Mouse (Mus musculus): ENCODE measurements around the gene Snx27. TPM values are rescaled to one million over a fixed set of nuclear protein-coding genes. Genes with fewer than 3 reads are reported as not detected.

Snx27 gene
- polyA plus RNA-seq, 1 experiment, result 0.17 TPM

DNA sequence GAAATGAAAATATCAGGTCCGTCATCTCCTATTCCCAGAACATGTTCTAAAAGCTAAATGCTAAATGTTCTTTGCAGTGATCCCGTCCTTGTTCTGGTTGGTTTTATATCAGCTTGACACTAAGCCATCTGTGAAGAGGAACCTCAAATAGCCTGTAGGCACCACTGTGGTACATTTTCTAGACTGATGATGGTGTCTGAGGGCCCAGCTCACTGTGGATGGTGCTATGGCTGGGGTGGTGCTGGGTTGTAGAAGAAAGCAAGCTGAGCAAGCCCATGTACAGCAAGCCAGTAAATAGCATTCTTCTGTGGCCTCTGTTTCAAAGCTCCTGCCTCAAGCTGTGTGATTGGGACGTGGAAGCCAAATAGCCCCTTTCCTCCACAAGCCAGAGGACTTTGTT, 125.5 kb downstream of the Snx27 start:
- H3K4me1 ChIP-seq (ENCODE audit: control insufficient read depth), result peaks cover 4% of the 10 kb centered on the region
- H3K27me3 ChIP-seq (ENCODE audit: control insufficient read depth), result no peaks in the 10 kb centered on the region
- H3K4me3 ChIP-seq (replicated peaks), result no peak overlapping the region
- peaks cover 3% of the 10 kb centered on the region; the same call in 1 of the 2 replicates for H3K9me3 ChIP-seq (ENCODE audit: control insufficient read depth, low read length)
- TF ChIP-seq GATA1 (IDR thresholded peaks at IDR 0.05; ENCODE audit: low read length), result no peak
- no peak for TF ChIP-seq TAL1 (IDR thresholded peaks at IDR 0.05; ENCODE audit: low read length)
- H3K36me3 ChIP-seq (ENCODE audit: control insufficient read depth), result peaks cover 2% of the 10 kb centered on the region; the same call in 1 of the 2 replicates

DNA sequence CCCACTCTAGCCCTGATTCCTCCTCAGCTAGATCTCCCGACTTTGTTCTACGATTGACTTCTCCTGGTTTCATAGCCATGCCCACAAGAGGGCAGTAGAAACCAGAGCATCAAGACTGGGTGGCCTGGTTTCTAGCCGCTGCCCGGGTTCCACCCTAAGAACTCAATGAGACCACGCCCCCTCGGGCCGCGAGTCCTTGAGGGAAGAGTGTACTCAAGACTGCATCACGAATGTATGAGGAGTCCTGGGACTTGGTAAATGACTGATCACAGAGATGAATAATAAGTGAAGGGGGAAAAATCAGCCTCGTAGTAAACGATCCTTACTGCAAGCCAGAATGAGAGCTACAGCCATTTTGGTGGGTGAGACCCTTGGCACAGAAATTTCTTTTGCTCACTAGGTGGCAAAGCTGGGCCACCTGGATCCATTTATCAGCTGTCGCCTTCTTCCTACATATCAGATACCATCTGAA, 126.0 kb downstream of the Snx27 start:
- peaks cover 2% of the 10 kb centered on the region; the same call in 1 of the 2 replicates for H3K36me3 ChIP-seq (ENCODE audit: control insufficient read depth)
- H3K9me3 ChIP-seq (ENCODE audit: control insufficient read depth, low read length), result peaks cover 3% of the 10 kb centered on the region; the same call in 1 of the 2 replicates
- no peaks in the 10 kb centered on the region for H3K27me3 ChIP-seq (ENCODE audit: control insufficient read depth)
- TF ChIP-seq TAL1 (IDR thresholded peaks at IDR 0.05; ENCODE audit: low read length) (no peak), GATA1 (IDR thresholded peaks at IDR 0.05; ENCODE audit: low read length) (no peak)
- peak overlapping the region; percentile 17 for H3K4me3 ChIP-seq (replicated peaks)
- peaks cover 4% of the 10 kb centered on the region for H3K4me1 ChIP-seq (ENCODE audit: control insufficient read depth)

DNA sequence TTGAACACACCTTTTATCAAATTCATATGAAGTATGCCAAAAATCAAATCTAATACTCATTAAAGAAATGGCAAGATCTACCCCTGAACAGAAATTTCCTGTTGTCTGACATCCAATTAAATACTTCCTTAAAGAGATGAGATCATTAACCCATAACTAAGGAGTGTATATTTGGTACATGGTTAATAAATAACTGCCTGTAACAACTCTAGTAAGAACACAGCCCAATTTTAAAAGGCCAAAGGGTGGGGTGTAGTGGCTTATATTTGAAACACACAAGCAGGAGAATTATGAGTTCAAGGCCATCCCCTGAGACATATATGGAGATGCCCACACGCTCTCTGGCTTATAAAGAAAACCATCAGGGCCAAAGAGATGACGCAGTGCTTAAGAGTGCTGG, 133.1 kb downstream of the Snx27 start:
- TF ChIP-seq GATA1 (IDR thresholded peaks at IDR 0.05; ENCODE audit: low read length) (no peak), TAL1 (IDR thresholded peaks at IDR 0.05; ENCODE audit: low read length) (no peak)
- Histone ChIP-seq H3K36me3 (ENCODE audit: control insufficient read depth) (peaks cover 65% of the 10 kb centered on the region), H3K27me3 (ENCODE audit: control insufficient read depth) (no peaks in the 10 kb centered on the region), H3K4me3 (replicated peaks) (no peak overlapping the region), H3K4me1 (ENCODE audit: control insufficient read depth) (peaks cover 8% of the 10 kb centered on the region), H3K9me3 (ENCODE audit: control insufficient read depth, low read length) (no peaks in the 10 kb centered on the region)

Other genes starting within 250 kb of the Snx27 start
- gene Them5, start 240.6 kb downstream of the Snx27 start, polyA plus RNA-seq (2012), result not detected in 2 replicates
- gene C2cd4d, start 220.3 kb downstream of the Snx27 start, polyA plus RNA-seq (2012), result not detected in 2 replicates
- gene Rorc, start 209.9 kb downstream of the Snx27 start, polyA plus RNA-seq (2012), result not detected in 2 replicates
- gene Lingo4, start 184.2 kb downstream of the Snx27 start, polyA plus RNA-seq (2012), result not detected in 2 replicates
- gene Tdrkh, start 169.4 kb downstream of the Snx27 start, polyA plus RNA-seq (2012), result 0.01 and 0.07 TPM in 2 replicates
- gene Mrpl9, start 139.4 kb downstream of the Snx27 start, polyA plus RNA-seq (2012), result 3.8 and 4.7 TPM in 2 replicates
- not detected in 2 replicates for gene Oaz3, start 138.8 kb downstream of the Snx27 start, polyA plus RNA-seq (2012)
- gene Celf3, start 104.4 kb downstream of the Snx27 start, polyA plus RNA-seq (2012), result 0.03 TPM in 1 of 2 replicates, not detected in the other
- gene Riiad1, start 102.4 kb downstream of the Snx27 start, polyA plus RNA-seq (2012), result not detected in 2 replicates
- not detected in 2 replicates for gene Gm10972, start 60.4 kb upstream of the Snx27 start, polyA plus RNA-seq (2012)
- 0.30 and 0.68 TPM in 2 replicates for gene Tuft1, start 76.2 kb upstream of the Snx27 start, polyA plus RNA-seq (2012)
- 0.05 TPM in 1 of 2 replicates, not detected in the other for gene Selenbp2, start 110.8 kb upstream of the Snx27 start, polyA plus RNA-seq (2012)
- 0.02 and 0.04 TPM in 2 replicates for gene Cgn, start 203.8 kb upstream of the Snx27 start, polyA plus RNA-seq (2012)